Mouse (Mus musculus) lung, postnatal 0 days (tissue): Measurements from ENCODE around the gene BC107364. TPM values are rescaled to one million over a fixed set of nuclear protein-coding genes. Genes with fewer than 3 reads are reported as not detected.
A peak's percentile ranks its signal among the peaks of the same experiment; 100 is the strongest.
"Not testable (repeated sequence)": the region's sequence is repeated elsewhere in the genome, so short reads cannot be mapped to it uniquely, and the experiment has no call there.

Source experiments
- ATAC-seq: fragments of 200-750 bp; cut with Nextera tagmentation; 2 replicates; pipeline ENCODE4 v1.8.0; 2017; ENCODE audit warnings: moderate library complexity
- DNase-seq: peaks from one replicate; pipeline ENCODE4 v3.0.0-alpha.2; 2016; ENCODE audit warnings: low spot score
- H3K27ac ChIP-seq: fragments of 300-500 bp; sonication (generic); 2 replicates; pipeline ENCODE4 v1.5.1; 2014; ENCODE audit warnings: antibody characterized with exemption, mild to moderate bottlenecking, low read length, mixed read lengths
- H3K27me3 ChIP-seq: fragments of 300-500 bp; sonication (generic); replicated peaks from 2 replicates; pipeline ENCODE4 v1.6.1; 2014; ENCODE audit warnings: low read length, mixed read lengths; ENCODE audit not compliant: insufficient read depth
- H3K36me3 ChIP-seq: fragments of 300-500 bp; sonication (generic); 2 replicates; pipeline ENCODE4 v1.6.1; 2014; ENCODE audit warnings: low read length, mixed read lengths; ENCODE audit not compliant: insufficient read depth
- H3K4me1 ChIP-seq: fragments of 300-500 bp; sonication (generic); 2 replicates; pipeline ENCODE4 v1.6.1; 2014; ENCODE audit warnings: antibody characterized with exemption, low read depth, low read length, mixed read lengths; ENCODE audit not compliant: insufficient read depth
- H3K4me2 ChIP-seq: fragments of 300-500 bp; sonication (generic); replicated peaks from 2 replicates; pipeline ENCODE4 v1.6.1; 2014; ENCODE audit warnings: low read depth, mild to moderate bottlenecking, low read length, moderate library complexity, mixed read lengths
- H3K4me3 ChIP-seq: fragments of 300-500 bp; sonication (generic); 2 replicates; pipeline ENCODE4 v1.5.1; 2014; ENCODE audit warnings: low read depth, low read length
- H3K9ac ChIP-seq: fragments of 300-500 bp; sonication (generic); replicated peaks from 2 replicates; pipeline ENCODE4 v1.6.1; 2014; ENCODE audit warnings: low read depth, mild to moderate bottlenecking
- H3K9me3 ChIP-seq: fragments of 300-500 bp; sonication (generic); 2 replicates; pipeline ENCODE4 v1.6.1; 2016; ENCODE audit warnings: low read length, mixed read lengths
- CTCF ChIP-seq: IDR thresholded peaks from 2 replicates; pipeline ENCODE4 v1.5.1; 2016; ENCODE audit warnings: antibody characterized with exemption, mild to moderate bottlenecking
- EP300 ChIP-seq: IDR thresholded peaks from 2 replicates; pipeline ENCODE4 v1.6.1; 2016; ENCODE audit warnings: antibody characterized with exemption, mild to moderate bottlenecking, control low read depth
- WGBS: fragments of 180-500 bp; shearing (Covaris S2); extraction: QIAGEN DNeasy Blood & Tissue Kit; methylation state at CpG from one replicate; pipeline ENCODE4 v1.1.7; 2014; 5-methylcytosine and 5-hydroxymethylcytosine counted together
- polyA plus RNA-seq: library from polyadenylated mRNA; unstranded; fragments of >200 nt; fragmentation: Nextera tagmentation; extraction: Ambion mirVana; gene quantifications from 2 replicates; pipeline ENCODE4 v1.2.1, GENCODE M21; 2015

Gene BC107364
- polyA plus RNA-seq, 1 experiment from 2014 or later, result 0.12 TPM

GRCm38 (mm10) chr3:96450586-96450896 is 1.6 kb downstream of the BC107364 start:
- 0% methylated on average over 1 of the region's 10 CpGs for WGBS
- not testable (repeated sequence) for H3K4me1 ChIP-seq, H3K9ac ChIP-seq, DNase-seq, H3K27ac ChIP-seq, H3K36me3 ChIP-seq, H3K4me2 ChIP-seq, H3K9me3 ChIP-seq, H3K4me3 ChIP-seq, H3K27me3 ChIP-seq
- ATAC-seq, result peak; percentile 7; the same call in 1 of the 2 replicates

- WGBS, result no CpG with 5 or more reads among the region's 68 CpGs
- H3K9me3 ChIP-seq, H3K4me2 ChIP-seq, H3K9ac ChIP-seq, H3K4me3 ChIP-seq, H3K27ac ChIP-seq, H3K36me3 ChIP-seq, DNase-seq, H3K4me1 ChIP-seq: not testable (repeated sequence)
- H3K27me3 ChIP-seq, result peaks cover 14% of the 10 kb centered on the region; the same call in 1 of the 2 replicates
- peak; percentile 83 for ATAC-seq
Measured at GRCm38 (mm10) chr3:96449762-96450585, 2.1 kb downstream of the BC107364 start.

- Histone ChIP-seq H3K4me3 (no peak overlapping the region), H3K36me3 (no peaks in the 10 kb centered on the region), H3K9me3 (no peaks in the 10 kb centered on the region), H3K9ac (no peak overlapping the region), H3K27me3 (peaks cover 43% of the 10 kb centered on the region), H3K4me2 (no peak overlapping the region), H3K27ac (no peak overlapping the region), H3K4me1 (no peaks in the 10 kb centered on the region)
- TF ChIP-seq CTCF (no peak), EP300 (no peak)
- ATAC-seq, result no peak
- WGBS, result 78% methylated on average over 4 of the region's 4 CpGs
- DNase-seq, result no peak
Measured at GRCm38 (mm10) chr3:96445436-96445835, 6.7 kb downstream of the BC107364 start.

- Histone ChIP-seq H3K9me3 (no peaks in the 10 kb centered on the region), H3K27me3 (peaks cover 71% of the 10 kb centered on the region), H3K4me3 (no peak overlapping the region), H3K27ac (no peak overlapping the region), H3K4me2 (no peak overlapping the region), H3K4me1 (no peaks in the 10 kb centered on the region), H3K9ac (no peak overlapping the region), H3K36me3 (no peaks in the 10 kb centered on the region)
- DNase-seq (peak; percentile 71), ATAC-seq (no peak)
- under 1% methylated on average over 13 of the region's 13 CpGs for WGBS
- TF ChIP-seq CTCF (peak; percentile 96), EP300 (no peak)
Measured at GRCm38 (mm10) chr3:96440578-96440977, 11.5 kb downstream of the BC107364 start.

- no peak for DNase-seq
- no peak overlapping the region for H3K4me2 ChIP-seq
- H3K9ac ChIP-seq, result no peak overlapping the region
- no peak overlapping the region for H3K27ac ChIP-seq
- H3K4me3 ChIP-seq, result no peak overlapping the region
- H3K9me3 ChIP-seq, result no peaks in the 10 kb centered on the region
- ATAC-seq, result no peak
- no peaks in the 10 kb centered on the region for H3K36me3 ChIP-seq
- no peaks in the 10 kb centered on the region for H3K4me1 ChIP-seq
- under 1% methylated on average over 26 of the region's 26 CpGs for WGBS
- H3K27me3 ChIP-seq, result peaks cover 61% of the 10 kb centered on the region
- TF ChIP-seq EP300 (no peak), CTCF (no peak)
Measured at GRCm38 (mm10) chr3:96435557-96436091, 16.5 kb downstream of the BC107364 start.

- no peak overlapping the region for H3K9ac ChIP-seq
- H3K4me2 ChIP-seq, result no peak overlapping the region
- peaks cover 40% of the 10 kb centered on the region for H3K27me3 ChIP-seq
- no peaks in the 10 kb centered on the region for H3K4me1 ChIP-seq
- H3K27ac ChIP-seq, result no peak overlapping the region
- no peak for ATAC-seq
- TF ChIP-seq EP300 (no peak), CTCF (no peak)
- 34% methylated on average over 3 of the region's 3 CpGs for WGBS
- H3K4me3 ChIP-seq, result no peak overlapping the region
- H3K36me3 ChIP-seq, result no peaks in the 10 kb centered on the region
- DNase-seq, result no peak
- H3K9me3 ChIP-seq, result no peaks in the 10 kb centered on the region
Measured at GRCm38 (mm10) chr3:96432207-96432606, 19.9 kb downstream of the BC107364 start.
